8 mouse cellular contexts compared by ENCODE assay signal in the genomic region with DNA sequence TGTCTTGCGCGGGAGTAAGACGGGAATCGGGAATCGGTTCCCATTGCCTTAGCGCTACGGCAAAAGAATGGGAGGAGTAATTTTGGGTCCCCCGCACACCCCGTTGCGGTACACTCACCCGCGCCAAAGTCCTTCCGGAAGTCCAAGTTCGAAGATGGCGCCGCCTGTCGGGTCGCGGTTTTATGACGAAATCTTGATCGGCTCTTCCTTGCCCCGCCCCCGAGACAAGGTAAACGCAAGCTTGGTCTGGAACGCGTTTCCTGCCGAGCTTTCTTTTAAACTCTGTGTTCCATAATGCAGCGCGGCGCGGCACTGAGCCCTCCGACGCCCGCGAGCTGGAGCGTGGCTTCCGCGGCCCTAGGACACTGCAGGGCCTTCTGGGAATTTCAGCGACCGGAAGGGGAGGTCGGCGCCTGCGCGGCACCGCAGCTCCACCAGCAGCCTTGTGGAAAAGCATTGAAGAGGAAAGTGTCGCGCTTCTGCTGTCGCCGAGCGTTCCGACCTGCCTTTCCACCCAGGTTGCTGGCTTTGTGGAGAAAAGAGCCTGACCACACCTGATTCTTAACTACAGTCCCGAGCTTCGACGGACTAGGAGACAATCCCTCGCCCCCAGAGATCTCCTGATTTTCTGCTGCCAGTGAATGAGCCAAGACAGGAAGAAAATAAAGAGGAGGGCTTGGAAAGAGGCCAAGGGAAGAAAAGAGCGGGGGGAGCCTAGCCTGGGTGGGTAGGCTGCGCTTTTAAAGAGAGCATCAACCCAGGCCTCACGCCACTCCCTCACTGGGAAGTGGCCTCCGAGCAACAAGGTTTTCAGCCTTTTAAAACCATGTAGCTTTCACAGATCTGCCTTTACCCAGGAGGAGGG. TPM values are rescaled to one million over a fixed set of nuclear protein-coding genes. Genes with fewer than 3 reads are reported as not detected.
DNase-seq lines count a peak whose midpoint lies in the region; ATAC-seq lines count a peak whose summit lies in the region.

Gene Gm29609 (minus strand): TSS at position 146 of the 865 bp plus-strand sequence.
Gene Gtf3c2 (minus strand): TSS at position 379 of the 865 bp plus-strand sequence.

- peaks cover 7% of the 10 kb centered on the region; the same call in 1 of the 2 replicates for H3K4me1 ChIP-seq in hindbrain, embryonic 16.5 days (ENCODE audit: control insufficient read depth, insufficient read depth, low read depth, low read length)

- H3K4me3 ChIP-seq in hindbrain, embryonic 16.5 days (ENCODE audit: low read length): peak within 1 kb of the TSS; percentile 90
- H3K4me3 ChIP-seq in macrophage (ENCODE audit: inconsistent target): peak within 1 kb of the TSS; percentile 100

- WGBS in hindbrain, embryonic 16.5 days: under 1% methylated on average over 59 of the region's 59 CpGs
- WGBS in macrophage (ENCODE audit: missing documents): 1% methylated on average over 57 of the region's 59 CpGs

- no peaks in the 10 kb centered on the region for H3K9me3 ChIP-seq in hindbrain, embryonic 16.5 days (ENCODE audit: control insufficient read depth, low read length)

- H3K79me2 ChIP-seq in macrophage (ENCODE audit: inconsistent target): peaks cover 46% of the 10 kb centered on the region

- peak; percentile 93 for DNase-seq in WW6 (ENCODE audit: low read depth, low spot score)
- DNase-seq in cerebellum, postnatal 4 days (ENCODE audit: low spot score in 2 of 2): peak; percentile 85 to 94
- peak; percentile 95 for DNase-seq in gastrocnemius, adult 18-20 months (ENCODE audit: low spot score)
- peak; percentile 96 to 97 for DNase-seq in left cerebral cortex, adult 18-20 months (ENCODE audit: low spot score in 2 of 2)
- DNase-seq in right cerebral cortex, adult 18-20 months: peak; percentile 98
- peak; percentile 80 for DNase-seq in urinary bladder, postnatal 10 days (ENCODE audit: low spot score)

- H3K4me2 ChIP-seq in hindbrain, embryonic 16.5 days (ENCODE audit: low read length): peak within 1 kb of the TSS; percentile 92

- H3K36me3 ChIP-seq in hindbrain, embryonic 16.5 days (ENCODE audit: control insufficient read depth, insufficient read depth, low read length): no peaks in the 10 kb centered on the region
- no peaks in the 10 kb centered on the region for H3K36me3 ChIP-seq in macrophage (ENCODE audit: inconsistent target)

- peak within 1 kb of the TSS; percentile 98 for H3K27ac ChIP-seq in hindbrain, embryonic 16.5 days (ENCODE audit: low read depth, low read length)
- peak within 1 kb of the TSS; percentile 85 for H3K27ac ChIP-seq in macrophage

- H3K9ac ChIP-seq in hindbrain, embryonic 16.5 days (ENCODE audit: low read depth, low read length): peak within 1 kb of the TSS; percentile 84

- H3K27me3 ChIP-seq in hindbrain, embryonic 16.5 days (replicated peaks; ENCODE audit: control insufficient read depth, insufficient read depth, low read length): no peaks in the 10 kb centered on the region

- peak; percentile 99 for ATAC-seq in hindbrain, embryonic 16.5 days

RNA-seq across cellular contexts. Expression of gene Gm29609, which starts in this region (rescaled TPM):
- under 1 TPM; 0.28 to 0.50 TPM for total RNA-seq in gastrocnemius, adult 18-20 months (2021)
- 2.1 and 2.2 TPM in 2 replicates for polyA plus RNA-seq in hindbrain, embryonic 16.5 days (2015; fragmentation: Nextera tagmentation; extraction: Ambion mirVana)
- total RNA-seq in left cerebral cortex, adult 18-20 months (2021): 1 to 10 TPM; 3.0 to 4.4 TPM
- total RNA-seq in macrophage (2018; cell fraction: chromatin; rRNA removed): 10 to 100 TPM in 3 of 26 experiments, 1 to 10 TPM in 23; 1.2 to 13.2 (median 4.6) TPM
- total RNA-seq in macrophage (2018; cell fraction: cytosol; rRNA removed): 1 to 10 TPM in 4 of 26 experiments, under 1 TPM in 19, not detected in 3; 0.05 to 1.7 (median 0.48) TPM
- total RNA-seq in macrophage (2018; cell fraction: nucleus; rRNA removed): 1 to 10 TPM in 25 of 26 experiments, under 1 TPM in 1; 0.51 to 9.5 (median 3.1) TPM
- 0.42 to 0.53 TPM in 2 of 3 replicates, not detected in the other for polyA plus RNA-seq in macrophage (2018)

RNA-seq across cellular contexts. Expression of gene Gtf3c2, which starts in this region (rescaled TPM):
- 10 to 100 TPM; 20.7 to 20.9 TPM for total RNA-seq in gastrocnemius, adult 18-20 months (2021)
- polyA plus RNA-seq in hindbrain, embryonic 16.5 days (2015; fragmentation: Nextera tagmentation; extraction: Ambion mirVana): 51.6 and 63.2 TPM in 2 replicates
- total RNA-seq in left cerebral cortex, adult 18-20 months (2021): 10 to 100 TPM; 50.5 to 53.6 TPM
- total RNA-seq in macrophage (2018; cell fraction: chromatin; rRNA removed): 100 to 1,000 TPM in 20 of 26 experiments, 10 to 100 TPM in 6; 80.5 to 217 (median 171) TPM
- total RNA-seq in macrophage (2018; cell fraction: cytosol; rRNA removed): 10 to 100 TPM; 20.7 to 37.1 (median 26.6) TPM
- total RNA-seq in macrophage (2018; cell fraction: nucleus; rRNA removed): 100 to 1,000 TPM in 5 of 26 experiments, 10 to 100 TPM in 21; 42.8 to 125 (median 76.1) TPM
- 25.3 to 29.9 TPM (median 29.5 TPM) in 3 replicates for polyA plus RNA-seq in macrophage (2018)

Comparison
In these comparisons a context has a peak if more than half of its experiments do, and no peak if none do; other contexts are left out.
1. Peak in every context shown above with its lines: DNase-seq, ATAC-seq, H3K4me3 ChIP-seq and H3K27ac ChIP-seq.